Mouse (Mus musculus): ENCODE results near the gene Hoxa5.
A peak's percentile ranks its signal among the peaks of the same experiment; 100 is the strongest.

The Hoxa5 gene

GRCm38 (mm10) chr6:52226569-52227257 lies 22.3 kb upstream of the Hoxa5 start:
- DNase-seq (ENCODE audit: low spot score) = no peak

DNA sequence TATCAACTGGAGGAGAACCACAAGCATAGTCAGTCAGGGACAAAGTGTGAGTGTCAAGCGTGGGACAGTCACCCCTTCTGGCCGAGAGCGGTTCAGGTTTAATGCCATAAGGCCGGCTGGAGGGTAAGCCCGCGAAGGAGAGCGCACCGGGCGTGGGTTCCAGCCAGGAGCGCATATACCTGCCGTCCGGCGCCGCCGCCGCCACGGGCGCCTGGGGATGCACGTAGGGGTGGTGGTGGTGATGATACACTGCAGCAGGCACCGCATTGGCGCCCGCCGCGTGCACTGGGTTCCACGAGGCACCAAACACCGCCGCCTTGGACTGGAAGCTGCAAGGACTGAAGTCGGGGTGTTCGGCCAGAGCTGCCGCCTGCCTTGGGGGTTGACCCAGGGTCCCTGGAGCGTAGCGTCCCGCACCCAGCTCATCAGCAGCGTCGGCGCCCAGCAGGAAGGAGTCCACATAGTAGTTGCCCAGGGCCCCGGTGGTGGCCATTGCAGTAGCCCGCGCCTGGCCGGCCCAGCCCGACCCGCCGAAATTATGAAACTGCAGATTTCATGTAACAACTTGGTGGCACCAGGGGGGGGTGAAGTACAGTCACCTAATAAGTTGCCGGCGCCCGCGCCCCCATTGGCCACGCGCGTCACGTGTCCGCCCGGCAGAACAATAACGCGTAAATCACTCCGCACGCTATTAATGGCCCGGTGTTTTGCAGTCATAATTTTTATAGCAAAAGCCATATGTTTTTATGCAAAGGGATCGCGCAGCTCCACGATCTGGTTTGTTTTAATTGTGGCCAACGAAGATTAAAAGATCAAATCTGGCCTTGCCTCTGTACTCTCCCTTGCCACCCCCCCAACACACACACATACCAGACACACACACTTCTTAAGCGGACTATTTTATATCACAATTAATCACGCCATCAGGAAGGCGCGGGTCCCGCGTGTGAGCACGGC lies 21.5 kb upstream of the Hoxa5 start:
- DNase-seq (ENCODE audit: low spot score) = peak; percentile 82

GRCm38 (mm10) chr6:52224895-52225611 lies 20.7 kb upstream of the Hoxa5 start:
- DNase-seq (ENCODE audit: low spot score) = no peak

- no peak for DNase-seq (ENCODE audit: low spot score)
Observed at GRCm38 (mm10) chr6:52223939-52224760, 19.8 kb upstream of the Hoxa5 start.

DNA sequence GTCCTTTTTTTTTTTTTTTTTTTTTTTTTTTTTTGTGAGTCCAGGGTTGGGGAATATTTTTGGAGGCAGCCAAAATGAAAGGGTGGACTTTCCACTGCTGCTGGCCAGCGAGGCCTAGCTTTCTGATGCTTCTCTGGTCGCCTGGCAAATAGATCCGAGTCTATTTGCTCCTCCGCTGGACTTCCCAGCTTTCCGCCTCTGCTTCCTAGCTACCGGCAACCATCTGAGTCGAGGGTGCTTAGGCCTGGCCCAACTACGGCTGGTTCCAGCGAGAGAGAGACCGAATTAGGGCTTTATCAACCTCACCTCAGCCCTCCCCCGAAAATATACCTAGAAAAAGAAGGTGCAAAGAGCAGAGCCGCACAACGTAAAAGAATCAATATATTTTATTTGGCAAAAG lies 18.3 kb upstream of the Hoxa5 start:
- no peak for DNase-seq (ENCODE audit: low spot score)

DNA sequence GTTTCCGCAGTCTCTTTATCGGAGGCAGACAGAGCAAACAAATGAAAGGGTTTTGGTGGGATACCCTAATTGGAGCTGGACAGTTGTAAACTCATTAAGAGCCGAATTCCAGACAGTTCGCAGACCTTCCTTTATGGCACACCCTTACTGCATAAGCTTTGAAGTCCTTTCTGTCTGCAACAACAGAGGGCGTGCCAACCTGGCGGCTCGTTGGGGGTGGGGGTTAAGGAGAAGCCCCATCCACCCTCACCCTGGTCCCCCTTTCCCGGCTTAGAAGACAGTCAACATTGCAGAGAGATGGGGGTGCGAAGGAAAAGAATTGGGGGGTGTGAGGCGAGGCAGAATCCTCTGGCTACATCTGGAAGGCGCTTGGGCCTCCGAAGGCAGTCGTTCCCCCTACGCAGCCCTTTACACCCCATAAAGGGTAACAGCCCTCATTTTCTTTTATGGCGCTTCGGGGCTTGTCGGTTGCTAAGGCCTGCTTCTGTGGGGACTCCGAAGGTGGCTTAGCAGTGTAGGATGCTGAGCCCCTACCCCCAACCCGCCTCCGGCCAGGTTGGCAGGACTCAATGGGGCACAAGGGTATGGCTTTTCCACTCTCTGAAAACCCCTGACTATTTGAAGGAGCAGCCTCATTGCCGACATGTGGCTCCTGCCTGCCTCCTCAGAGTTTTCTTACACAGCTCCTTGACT lies 17.8 kb upstream of the Hoxa5 start:
- DNase-seq (ENCODE audit: low spot score) = no peak

DNA sequence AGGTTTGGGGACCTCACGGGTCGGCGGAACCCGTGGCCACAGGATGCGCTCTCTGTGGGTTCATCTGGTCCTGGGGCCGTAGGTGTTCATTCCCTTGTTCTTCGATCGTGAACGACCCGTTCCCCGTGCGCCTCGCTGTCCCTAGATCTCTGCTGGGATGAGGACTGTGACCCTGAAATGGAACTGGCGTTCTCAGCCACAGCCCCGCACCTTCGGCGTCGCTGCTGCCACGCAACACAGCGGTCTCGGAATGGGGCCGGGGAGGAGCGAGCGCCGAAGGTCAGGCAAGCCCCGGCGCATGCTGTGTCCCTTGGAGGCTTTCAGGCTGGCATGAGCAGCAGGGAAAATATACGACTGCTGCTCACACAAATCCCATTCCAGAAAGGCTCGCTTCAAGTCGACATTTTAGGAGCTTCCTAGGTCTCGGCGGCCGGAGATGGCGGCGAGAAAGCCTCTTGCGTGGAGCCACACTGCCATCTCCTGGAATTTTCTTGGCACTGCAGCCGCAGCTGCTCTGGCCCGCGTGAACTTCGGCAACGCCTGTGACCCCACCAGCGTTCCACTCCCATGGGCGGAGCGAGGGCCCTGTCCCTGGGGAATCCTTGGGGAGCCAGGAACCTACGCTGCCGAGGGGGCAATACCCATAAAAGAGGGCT lies 17.1 kb upstream of the Hoxa5 start, which contains the start of gene Hoxa7:
Gene Hoxa7 (minus strand): TSS at position 518 of the 656 bp plus-strand sequence.
- DNase-seq (ENCODE audit: low spot score) = peak; percentile 94

DNA sequence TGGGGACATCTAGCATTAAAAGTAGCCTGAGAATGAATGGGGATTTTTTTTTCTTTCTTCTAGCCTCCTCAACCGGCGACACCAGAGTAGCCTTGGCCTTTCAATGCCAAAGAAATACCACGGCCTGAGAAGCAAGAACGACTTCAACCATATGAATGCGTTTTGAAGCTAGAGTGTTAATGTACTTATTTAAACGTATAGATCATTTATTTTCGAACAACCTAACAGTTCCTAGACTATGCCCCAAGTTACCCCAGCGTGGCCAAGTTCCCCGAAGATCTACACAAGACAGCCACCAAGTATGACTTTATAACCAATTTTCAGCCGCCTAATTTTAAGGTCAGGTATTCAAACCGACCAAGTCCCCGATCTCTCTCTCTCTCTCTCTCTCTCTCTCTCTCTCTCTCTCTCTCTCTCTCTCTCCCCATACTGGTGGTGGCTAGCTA lies 16.5 kb upstream of the Hoxa5 start:
- DNase-seq (ENCODE audit: low spot score) = no peak

DNA sequence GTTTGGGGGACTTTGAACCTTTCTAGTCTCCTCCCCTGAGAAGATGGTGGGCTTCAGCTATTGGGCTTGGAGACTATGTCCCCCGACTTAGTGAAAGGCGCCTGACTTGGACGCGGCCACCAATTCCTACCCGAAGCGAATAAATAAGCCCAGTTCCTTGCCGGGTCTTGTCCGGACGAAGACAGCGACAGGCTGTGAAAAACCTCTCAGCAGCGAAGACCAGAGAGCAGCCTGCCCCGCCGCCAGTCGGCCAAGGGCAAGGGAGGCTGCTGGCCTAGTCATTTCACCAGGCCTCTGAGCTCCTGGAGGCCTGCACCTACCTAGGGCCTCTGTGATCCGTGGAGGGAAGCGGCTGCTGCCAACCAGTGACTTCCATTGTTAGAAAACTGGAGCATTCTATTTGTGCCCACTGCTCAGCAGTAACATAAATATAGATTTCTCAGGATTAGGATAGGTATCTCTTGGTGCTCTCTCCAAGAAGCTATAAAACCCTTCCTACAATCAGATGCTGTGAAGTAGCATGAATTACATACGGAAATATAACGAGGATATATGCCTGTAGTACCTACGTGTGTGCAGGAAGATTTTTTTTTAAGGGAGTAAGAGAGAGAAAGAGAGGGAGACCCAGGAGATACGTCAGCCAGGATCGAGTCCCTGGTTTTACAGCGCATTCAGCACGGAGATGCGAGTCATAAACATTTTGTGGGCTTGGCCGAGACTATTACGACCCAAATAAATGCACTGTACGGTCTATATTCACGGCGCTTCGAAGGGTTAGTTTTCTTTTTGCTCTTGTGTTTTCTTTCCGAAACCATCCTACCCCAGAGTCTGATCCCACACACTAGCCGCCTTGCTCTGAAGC lies 15.8 kb upstream of the Hoxa5 start:
- DNase-seq (ENCODE audit: low spot score) = no peak

DNA sequence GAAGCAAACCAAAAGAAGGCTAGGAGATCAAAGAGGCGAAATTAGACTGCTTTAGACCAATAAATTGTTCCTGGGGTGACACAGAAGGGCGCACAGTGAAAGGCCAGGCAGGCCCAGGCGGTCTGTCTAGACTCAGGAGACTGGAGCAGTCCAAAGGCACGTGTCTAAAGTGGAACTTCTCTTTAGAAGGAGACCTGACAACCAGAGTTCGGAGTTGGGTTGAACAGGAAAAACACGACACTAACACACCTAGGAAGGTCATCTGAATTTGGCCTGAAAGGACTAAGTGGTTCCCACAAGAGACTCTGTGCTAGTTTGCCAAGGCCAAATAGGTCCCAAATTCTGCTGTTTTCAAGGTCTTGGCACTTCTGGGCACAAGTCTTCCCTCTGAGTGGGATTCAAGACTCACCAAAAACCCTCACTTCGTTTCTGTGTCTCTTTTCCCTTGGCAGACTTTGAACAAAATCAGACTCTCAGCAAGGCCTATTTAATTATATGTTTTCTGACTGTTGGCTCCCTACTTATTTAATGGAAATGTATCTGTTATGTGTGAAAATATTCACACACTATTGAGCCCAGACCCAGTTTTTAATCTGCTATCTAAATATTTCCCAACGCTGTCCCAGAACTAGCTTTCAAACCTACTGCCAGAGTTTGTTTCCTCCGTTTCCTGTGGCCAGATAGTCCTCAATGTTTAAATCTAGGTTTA lies 15.0 kb upstream of the Hoxa5 start:
- no peak for DNase-seq (ENCODE audit: low spot score)

GRCm38 (mm10) chr6:52218643-52219215 lies 14.3 kb upstream of the Hoxa5 start:
- no peak for DNase-seq (ENCODE audit: low spot score)

DNA sequence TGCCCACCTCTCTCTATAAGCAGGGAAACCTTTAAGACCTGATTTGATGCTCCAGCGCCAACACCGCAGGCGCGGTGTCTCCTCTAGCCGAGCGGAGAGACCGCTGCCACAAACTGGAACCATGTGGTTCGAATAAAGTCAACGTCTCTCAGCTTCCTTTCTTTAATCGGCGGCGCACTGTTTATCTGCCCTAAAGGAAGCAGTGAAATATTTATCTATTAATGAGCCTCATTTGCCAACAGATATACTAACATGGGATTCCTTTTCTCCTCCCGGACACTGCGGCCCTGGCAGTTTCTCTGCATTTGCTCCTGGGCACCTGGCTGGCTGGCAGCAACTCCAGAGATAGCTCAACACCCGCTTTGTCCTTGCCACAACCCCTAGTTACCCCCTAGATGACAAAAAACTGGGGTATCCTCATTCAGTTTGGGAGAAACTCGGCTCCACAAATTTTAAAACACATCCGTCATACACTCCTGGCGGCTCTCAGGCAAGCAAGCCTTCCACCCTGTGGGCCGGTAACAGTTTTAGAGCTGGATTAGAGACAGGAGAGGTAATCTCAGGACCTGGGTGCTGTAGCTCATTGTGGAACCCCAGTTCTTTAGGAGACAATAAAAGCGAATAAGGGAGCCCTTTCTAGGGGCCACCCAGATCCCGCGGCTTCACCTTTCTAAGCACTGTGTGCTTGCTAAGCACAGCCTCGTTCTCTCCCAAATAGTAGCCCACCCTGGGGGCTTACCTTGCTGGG lies 13.7 kb upstream of the Hoxa5 start:
- DNase-seq (ENCODE audit: low spot score) = no peak

DNA sequence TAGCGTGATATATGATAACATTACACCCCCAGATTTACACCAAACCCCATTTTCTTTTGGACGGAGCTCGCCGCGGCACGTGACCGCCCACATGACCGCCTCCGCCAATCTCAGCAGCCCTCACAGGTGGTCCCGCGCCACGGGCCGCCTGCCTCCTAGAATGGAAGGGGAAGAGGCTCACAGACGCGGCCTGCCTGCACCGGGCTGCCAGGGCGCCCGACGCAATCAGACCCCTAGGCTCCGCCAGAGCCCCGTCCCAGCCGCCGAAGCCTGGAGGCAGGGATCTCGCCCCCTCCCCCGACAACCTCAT lies 13.0 kb upstream of the Hoxa5 start:
- peak; percentile 91 for DNase-seq (ENCODE audit: low spot score)

- no peak for DNase-seq (ENCODE audit: low spot score)
Observed at GRCm38 (mm10) chr6:52216691-52217458, 12.5 kb upstream of the Hoxa5 start.

DNA sequence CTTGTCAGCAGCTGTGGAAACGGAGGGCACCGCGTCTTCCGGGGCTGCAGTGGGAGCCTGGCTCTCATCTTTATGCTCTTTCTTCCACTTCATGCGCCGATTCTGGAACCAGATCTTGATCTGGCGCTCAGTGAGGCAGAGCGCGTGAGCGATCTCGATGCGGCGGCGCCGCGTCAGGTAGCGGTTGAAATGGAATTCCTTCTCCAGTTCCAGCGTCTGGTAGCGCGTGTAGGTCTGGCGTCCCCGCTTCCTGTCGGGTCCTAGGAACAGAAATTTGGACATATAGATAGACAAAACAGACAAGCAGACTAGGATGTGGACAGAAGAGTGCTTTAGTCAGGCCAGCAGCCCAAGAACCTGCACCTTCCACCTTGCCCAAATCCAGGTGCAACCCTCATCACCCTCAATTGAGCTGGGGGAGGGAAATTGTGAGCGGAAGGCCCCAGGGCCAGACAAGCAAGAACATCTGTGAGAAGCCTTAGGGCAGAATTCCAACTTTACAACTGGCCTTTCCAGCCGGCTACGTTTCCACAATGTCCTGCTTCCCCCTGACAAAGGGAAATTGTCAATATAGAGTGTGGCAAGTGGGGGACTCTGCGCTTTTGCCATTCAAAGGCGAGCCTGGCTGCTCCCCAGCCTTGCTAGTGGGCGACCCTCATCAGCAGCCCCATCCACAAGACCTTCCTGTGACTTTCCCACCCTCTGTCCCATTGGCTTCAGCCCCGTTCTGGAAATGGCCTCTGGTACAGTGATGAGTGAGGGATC lies 11.6 kb upstream of the Hoxa5 start:
- no peak for DNase-seq (ENCODE audit: low spot score)

DNA sequence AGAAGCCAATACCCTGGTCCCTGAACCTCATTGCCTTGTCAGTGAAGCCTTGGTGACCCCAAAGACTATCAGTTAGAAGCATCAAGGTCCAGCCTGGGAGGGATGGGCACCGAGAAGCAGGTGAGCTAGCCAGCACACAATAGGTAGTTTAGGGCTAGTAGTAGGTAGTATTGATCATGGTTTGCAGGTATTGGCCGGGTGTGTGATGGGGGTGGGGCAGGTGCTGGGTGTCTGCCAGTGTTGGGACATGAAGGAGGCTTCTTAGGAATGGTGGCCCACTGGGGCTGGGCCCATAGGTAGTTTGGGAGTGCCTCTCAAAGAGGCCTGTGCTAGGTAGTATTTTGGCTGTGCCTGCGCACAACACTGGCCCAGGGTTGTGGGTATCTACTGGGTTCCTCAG lies 10.7 kb upstream of the Hoxa5 start:
- no peak for DNase-seq (ENCODE audit: low spot score)
